Mouse (Mus musculus) kidney, embryonic 16.5 days (tissue): ENCODE measurements around the gene Clnk. TPM values are rescaled to one million over a fixed set of nuclear protein-coding genes. Genes with fewer than 3 reads are reported as not detected.
"Not testable (repeated sequence)": the region's sequence is repeated elsewhere in the genome, so short reads cannot be mapped to it uniquely, and the experiment has no call there.

Experiments used
- ATAC-seq: fragments of 200-750 bp; cut with Nextera tagmentation; 2 replicates; pipeline ENCODE4 v1.8.0; 2017; ENCODE audit warnings: moderate TSS enrichment; ENCODE audit not compliant: low FRiP score, low TSS enrichment
- H3K27ac ChIP-seq: fragments of 300-500 bp; sonication (generic); 2 replicates; pipeline ENCODE4 v1.5.1; 2014; ENCODE audit warnings: low read length
- H3K27me3 ChIP-seq: fragments of 300-500 bp; sonication (generic); 2 replicates; pipeline ENCODE4 v1.6.1; 2014; ENCODE audit warnings: low read length, control low read depth, mixed read lengths; ENCODE audit not compliant: insufficient read depth
- H3K36me3 ChIP-seq: fragments of 300-500 bp; sonication (generic); 2 replicates; pipeline ENCODE4 v1.6.1; 2014; ENCODE audit warnings: low read length, control low read depth, mixed read lengths; ENCODE audit not compliant: insufficient read depth
- H3K4me1 ChIP-seq: fragments of 300-500 bp; sonication (generic); 2 replicates; pipeline ENCODE4 v1.6.1; 2014; ENCODE audit warnings: low read length, control low read depth, mixed read lengths; ENCODE audit not compliant: insufficient read depth
- H3K4me2 ChIP-seq: fragments of 300-500 bp; sonication (generic); replicated peaks from 2 replicates; pipeline ENCODE4 v1.6.1; 2014; ENCODE audit warnings: low read depth, low read length
- H3K4me3 ChIP-seq: fragments of 300-500 bp; sonication (generic); 2 replicates; pipeline ENCODE4 v1.5.1; 2014; ENCODE audit warnings: mild to moderate bottlenecking, low read length
- H3K9ac ChIP-seq: fragments of 300-500 bp; sonication (generic); replicated peaks from 2 replicates; pipeline ENCODE4 v1.6.1; 2014; ENCODE audit warnings: low read length
- H3K9me3 ChIP-seq: fragments of 300-500 bp; sonication (generic); 2 replicates; pipeline ENCODE4 v1.6.1; 2016; ENCODE audit warnings: low read length, control low read depth
- WGBS: fragments of 180-500 bp; shearing (Covaris S2); extraction: QIAGEN DNeasy Blood & Tissue Kit; methylation state at CpG from one replicate; pipeline ENCODE4 v1.1.7; 2014; 5-methylcytosine and 5-hydroxymethylcytosine counted together
- polyA plus RNA-seq: library from polyadenylated mRNA; unstranded; fragments of >200 nt; fragmentation: Nextera tagmentation; extraction: Ambion mirVana; gene quantifications from 2 replicates; pipeline ENCODE4 v1.2.1, GENCODE M21; 2015

The Clnk gene
- not detected in 2 replicates for polyA plus RNA-seq

GRCm38 (mm10) chr5:38876622-38877021 lies at the start of gene Clnk:
TSS of gene Clnk (minus strand) at chr5:38876812.
- H3K4me2 ChIP-seq, result no peak within 1 kb of the TSS
- 78% methylated on average over 11 of the region's 11 CpGs for WGBS
- no peak within 1 kb of the TSS for H3K27ac ChIP-seq
- H3K9me3 ChIP-seq, result no peaks in the 10 kb centered on the region
- no peaks in the 10 kb centered on the region for H3K4me1 ChIP-seq
- no peak within 1 kb of the TSS for H3K9ac ChIP-seq
- H3K36me3 ChIP-seq, result no peaks in the 10 kb centered on the region
- no peak within 1 kb of the TSS for H3K4me3 ChIP-seq
- no peak for ATAC-seq
- H3K27me3 ChIP-seq, result no peaks in the 10 kb centered on the region

- Histone ChIP-seq H3K4me2 (no peak overlapping the region), H3K27ac (no peak overlapping the region), H3K9ac (no peak overlapping the region), H3K27me3 (no peaks in the 10 kb centered on the region), H3K4me1 (no peaks in the 10 kb centered on the region), H3K4me3 (no peak overlapping the region), H3K36me3 (no peaks in the 10 kb centered on the region), H3K9me3 (no peaks in the 10 kb centered on the region)
- 36% methylated on average over 3 of the region's 3 CpGs for WGBS
- no peak for ATAC-seq
These were observed 28.7 kb upstream of the Clnk start for GRCm38 (mm10) chr5:38905271-38905670.

GRCm38 (mm10) chr5:38904528-38905044 lies 28.0 kb upstream of the Clnk start:
- ATAC-seq, result no peak
- Histone ChIP-seq H3K4me3 (no peak overlapping the region), H3K27ac (no peak overlapping the region), H3K4me1 (no peaks in the 10 kb centered on the region), H3K9me3 (no peaks in the 10 kb centered on the region), H3K36me3 (no peaks in the 10 kb centered on the region), H3K9ac (no peak overlapping the region), H3K4me2 (no peak overlapping the region), H3K27me3 (no peaks in the 10 kb centered on the region)
- 94% methylated on average over 3 of the region's 3 CpGs for WGBS

- Histone ChIP-seq H3K36me3 (no peaks in the 10 kb centered on the region), H3K27ac (no peak overlapping the region), H3K9ac (no peak overlapping the region), H3K4me1 (no peaks in the 10 kb centered on the region), H3K9me3 (no peaks in the 10 kb centered on the region), H3K27me3 (no peaks in the 10 kb centered on the region), H3K4me2 (no peak overlapping the region), H3K4me3 (no peak overlapping the region)
- 90% methylated on average over 3 of the region's 3 CpGs for WGBS
- ATAC-seq, result no peak
These were observed 26.3 kb upstream of the Clnk start for GRCm38 (mm10) chr5:38902889-38903288.

- H3K4me1 ChIP-seq, result no peaks in the 10 kb centered on the region
- H3K27me3 ChIP-seq, result no peaks in the 10 kb centered on the region
- 83% methylated on average over 2 of the region's 2 CpGs for WGBS
- no peak overlapping the region for H3K27ac ChIP-seq
- ATAC-seq, result no peak
- no peak overlapping the region for H3K4me2 ChIP-seq
- H3K9ac ChIP-seq, result no peak overlapping the region
- no peaks in the 10 kb centered on the region for H3K36me3 ChIP-seq
- H3K4me3 ChIP-seq, result no peak overlapping the region
- no peaks in the 10 kb centered on the region for H3K9me3 ChIP-seq
These were observed 22.4 kb upstream of the Clnk start for GRCm38 (mm10) chr5:38899051-38899450.

- no peaks in the 10 kb centered on the region for H3K36me3 ChIP-seq
- WGBS, result 88% methylated on average over 1 of the region's 1 CpGs
These were observed 12.0 kb upstream of the Clnk start for GRCm38 (mm10) chr5:38888646-38889045.

GRCm38 (mm10) chr5:38886623-38887275 lies 10.1 kb upstream of the Clnk start:
- 82% methylated on average over 2 of the region's 2 CpGs for WGBS
- Histone ChIP-seq H3K27me3 (no peaks in the 10 kb centered on the region), H3K36me3 (no peaks in the 10 kb centered on the region), H3K4me3 (no peak overlapping the region), H3K4me2 (no peak overlapping the region), H3K4me1 (no peaks in the 10 kb centered on the region), H3K27ac (no peak overlapping the region), H3K9me3 (no peaks in the 10 kb centered on the region), H3K9ac (no peak overlapping the region)
- no peak for ATAC-seq

More at GRCm38 (mm10) chr5:38888646-38889045, 12.0 kb upstream of the Clnk start:
- Histone ChIP-seq H3K4me2 (no peak overlapping the region), H3K4me3 (no peak overlapping the region), H3K9me3 (no peaks in the 10 kb centered on the region), H3K9ac (no peak overlapping the region), H3K27me3 (no peaks in the 10 kb centered on the region), H3K27ac (no peak overlapping the region), H3K4me1 (no peaks in the 10 kb centered on the region)
- ATAC-seq, result no peak

GRCm38 (mm10) chr5:38882635-38883034 lies 6.0 kb upstream of the Clnk start:
- not testable (repeated sequence) for ATAC-seq, H3K27ac ChIP-seq, H3K27me3 ChIP-seq, H3K36me3 ChIP-seq, H3K4me3 ChIP-seq, H3K9me3 ChIP-seq, H3K9ac ChIP-seq, H3K4me1 ChIP-seq, H3K4me2 ChIP-seq
- 100% methylated on average over 1 of the region's 1 CpGs for WGBS

GRCm38 (mm10) chr5:38881728-38882620 lies 5.4 kb upstream of the Clnk start:
- Histone ChIP-seq H3K27me3 (no peaks in the 10 kb centered on the region), H3K4me2 (no peak overlapping the region), H3K9ac (no peak overlapping the region), H3K27ac (no peak overlapping the region), H3K4me3 (no peak overlapping the region), H3K4me1 (no peaks in the 10 kb centered on the region), H3K9me3 (no peaks in the 10 kb centered on the region), H3K36me3 (no peaks in the 10 kb centered on the region)
- 51% methylated on average over 4 of the region's 4 CpGs for WGBS
- no peak for ATAC-seq

- Histone ChIP-seq H3K27ac (no peak overlapping the region), H3K27me3 (no peaks in the 10 kb centered on the region), H3K9ac (no peak overlapping the region), H3K9me3 (no peaks in the 10 kb centered on the region), H3K36me3 (no peaks in the 10 kb centered on the region), H3K4me2 (no peak overlapping the region), H3K4me3 (no peak overlapping the region), H3K4me1 (no peaks in the 10 kb centered on the region)
- 57% methylated on average over 1 of the region's 1 CpGs for WGBS
- ATAC-seq, result no peak
These were observed 4.8 kb upstream of the Clnk start for GRCm38 (mm10) chr5:38881416-38881727.
